Mouse (Mus musculus) kidney, adult 18-20 months (tissue): ENCODE measurements around the gene Ssbp1.

Experiments used
- DNase-seq: peaks from one replicate; pipeline ENCODE4 v3.0.0; 2021

Ssbp1 gene

GRCm38 (mm10) chr6:40470916-40471719 lies at the start of gene Ssbp1:
Gene Ssbp1 (plus strand): TSS chr6:40471352.
- DNase-seq = peak; percentile 93

GRCm38 (mm10) chr6:40423013-40423412 lies 48.1 kb upstream of the Ssbp1 start:
- DNase-seq = no peak

GRCm38 (mm10) chr6:40423774-40424173 lies 47.4 kb upstream of the Ssbp1 start:
- DNase-seq = peak; percentile 59

- DNase-seq = no peak
These were observed 43.7 kb upstream of the Ssbp1 start for GRCm38 (mm10) chr6:40427441-40427840.

GRCm38 (mm10) chr6:40428696-40429095 lies 42.5 kb upstream of the Ssbp1 start:
- no peak for DNase-seq

GRCm38 (mm10) chr6:40429521-40429931 lies 41.6 kb upstream of the Ssbp1 start:
- no peak for DNase-seq

- no peak for DNase-seq
These were observed 40.9 kb upstream of the Ssbp1 start for GRCm38 (mm10) chr6:40430251-40430650.

GRCm38 (mm10) chr6:40430878-40431277 lies 40.3 kb upstream of the Ssbp1 start:
- no peak for DNase-seq

- DNase-seq = no peak
These were observed 39.8 kb upstream of the Ssbp1 start for GRCm38 (mm10) chr6:40431356-40431755.

- DNase-seq = no peak
These were observed 39.3 kb upstream of the Ssbp1 start for GRCm38 (mm10) chr6:40431812-40432211.

- DNase-seq = no peak
These were observed 38.5 kb upstream of the Ssbp1 start for GRCm38 (mm10) chr6:40432346-40433275.

- no peak for DNase-seq
These were observed 36.5 kb upstream of the Ssbp1 start for GRCm38 (mm10) chr6:40434697-40435096.

GRCm38 (mm10) chr6:40435151-40436046 lies 35.8 kb upstream of the Ssbp1 start:
- DNase-seq = peak; percentile 38

GRCm38 (mm10) chr6:40436047-40436483 lies 35.1 kb upstream of the Ssbp1 start, which contains the start of gene E330009J07Rik:
Gene E330009J07Rik (minus strand): TSS chr6:40436135.
- DNase-seq = peak; percentile 89

GRCm38 (mm10) chr6:40438936-40439335 lies 32.2 kb upstream of the Ssbp1 start, which contains the start of gene Wee2:
Gene Wee2 (plus strand): TSS chr6:40439088.
- no peak for DNase-seq

GRCm38 (mm10) chr6:40439731-40440130 lies 31.4 kb upstream of the Ssbp1 start:
- no peak for DNase-seq

- DNase-seq = no peak
These were observed 29.9 kb upstream of the Ssbp1 start for GRCm38 (mm10) chr6:40441276-40441675.

GRCm38 (mm10) chr6:40441755-40442154 lies 29.4 kb upstream of the Ssbp1 start:
- no peak for DNase-seq

- DNase-seq = no peak
These were observed 27.7 kb upstream of the Ssbp1 start for GRCm38 (mm10) chr6:40443281-40443928.

- no peak for DNase-seq
These were observed 22.5 kb upstream of the Ssbp1 start for GRCm38 (mm10) chr6:40448626-40449025.

GRCm38 (mm10) chr6:40454436-40455041 lies 16.6 kb upstream of the Ssbp1 start:
- DNase-seq = no peak
